Mouse (Mus musculus): ENCODE data around the gene Il5.
A peak's percentile ranks its signal among the peaks of the same experiment; 100 is the strongest.

Il5 gene

DNA sequence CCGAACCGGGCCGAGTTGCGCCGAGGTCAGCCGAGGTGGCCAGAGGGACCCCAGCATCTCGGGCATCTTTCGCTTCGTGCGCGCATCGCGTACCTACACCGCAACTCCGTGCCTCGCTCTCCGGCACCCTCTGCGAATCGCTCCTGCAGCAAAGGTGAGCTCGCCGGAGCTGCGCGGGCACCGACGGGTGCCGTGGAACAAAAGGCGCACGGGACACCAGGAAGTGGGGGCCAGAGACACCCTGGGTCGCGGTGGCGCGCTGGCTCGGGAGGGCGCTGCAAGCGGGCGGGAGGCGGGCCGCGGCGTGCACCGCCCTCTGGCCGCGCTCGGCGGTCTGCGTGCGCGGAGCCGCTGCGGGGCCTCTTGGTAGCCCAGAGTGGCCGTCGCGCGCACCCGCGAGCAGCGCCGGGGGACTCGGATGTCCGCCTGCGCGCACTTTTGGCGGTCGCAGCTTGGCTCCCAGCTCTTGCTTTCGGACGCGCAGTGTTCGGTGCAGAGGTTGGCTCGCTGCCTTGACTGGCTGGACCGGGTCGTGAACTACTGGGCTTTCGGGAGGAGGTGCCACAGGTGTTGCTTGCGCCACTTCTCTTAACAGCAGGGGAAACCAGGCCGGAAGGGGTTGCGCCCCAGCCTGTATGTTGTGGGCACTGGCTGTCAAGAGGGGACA, 49.7 kb downstream of the Il5 start:
- peaks cover 43% of the 10 kb centered on the region for H3K36me3 ChIP-seq (ENCODE audit: insufficient read depth, low read length)
- peaks cover 85% of the 10 kb centered on the region for H3K4me1 ChIP-seq (replicated peaks; ENCODE audit: low read depth, low read length)
- no peaks in the 10 kb centered on the region for H3K9me3 ChIP-seq (ENCODE audit: low read length)
- 0 out of 2 replicates have a peak, but pooled peaks cover 2% of the 10 kb centered on the region for H3K27me3 ChIP-seq (ENCODE audit: insufficient read depth, low read length)
- H3K4me3 ChIP-seq (replicated peaks; ENCODE audit: low read length) = peak overlapping the region; percentile 96
- TF ChIP-seq POU5F1 (IDR thresholded peaks at IDR 0.05; ENCODE audit: borderline replicate concordance, low read length) (no peak), CTCF (conservative IDR thresholded peaks at IDR 0.05; ENCODE audit: low read length) (no peak), NANOG (IDR thresholded peaks at IDR 0.05; ENCODE audit: borderline replicate concordance, low read length) (no peak)

DNA sequence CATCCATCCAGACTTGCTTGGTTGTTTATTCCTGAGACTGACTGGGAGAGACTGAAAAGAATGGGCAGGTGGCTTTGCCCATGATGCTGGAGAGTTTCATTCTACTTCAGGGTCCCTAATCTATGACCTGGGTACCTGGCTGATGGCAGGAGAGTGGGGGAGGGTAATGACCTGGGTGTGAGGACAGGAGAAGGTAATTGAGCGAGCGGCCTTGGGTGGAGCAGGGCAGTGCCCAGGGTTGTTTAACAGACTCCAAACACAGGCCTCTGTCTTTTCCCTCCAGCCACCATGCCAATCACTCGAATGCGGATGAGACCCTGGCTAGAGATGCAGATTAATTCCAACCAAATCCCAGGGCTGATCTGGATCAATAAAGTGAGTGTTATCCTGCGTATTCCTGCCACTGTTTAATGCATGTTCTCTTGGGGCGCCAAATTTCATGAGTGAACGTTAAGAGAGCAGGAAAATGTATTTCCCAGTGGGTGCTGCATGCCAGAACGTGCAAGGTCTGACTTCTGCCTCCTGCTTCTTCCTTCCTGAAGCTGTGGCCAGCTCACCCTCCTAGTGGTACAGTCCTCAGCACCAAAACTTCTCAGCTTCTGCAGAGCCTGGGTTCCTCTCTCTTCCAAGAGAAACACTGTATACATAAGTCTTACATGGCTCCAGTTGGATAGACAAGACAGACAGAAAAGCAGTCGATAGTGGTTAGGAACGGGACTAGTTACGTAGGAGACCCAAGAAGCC, 50.6 kb downstream of the Il5 start:
- H3K27me3 ChIP-seq (ENCODE audit: insufficient read depth, low read length) = 0 out of 2 replicates have a peak, but pooled peaks cover 2% of the 10 kb centered on the region
- TF ChIP-seq CTCF (conservative IDR thresholded peaks at IDR 0.05; ENCODE audit: low read length) (no peak), POU5F1 (IDR thresholded peaks at IDR 0.05; ENCODE audit: borderline replicate concordance, low read length) (no peak), NANOG (IDR thresholded peaks at IDR 0.05; ENCODE audit: borderline replicate concordance, low read length) (no peak)
- H3K4me1 ChIP-seq (replicated peaks; ENCODE audit: low read depth, low read length) = peaks cover 84% of the 10 kb centered on the region
- peaks cover 52% of the 10 kb centered on the region for H3K36me3 ChIP-seq (ENCODE audit: insufficient read depth, low read length)
- peak overlapping the region; percentile 96 for H3K4me3 ChIP-seq (replicated peaks; ENCODE audit: low read length)
- no peaks in the 10 kb centered on the region for H3K9me3 ChIP-seq (ENCODE audit: low read length)

DNA sequence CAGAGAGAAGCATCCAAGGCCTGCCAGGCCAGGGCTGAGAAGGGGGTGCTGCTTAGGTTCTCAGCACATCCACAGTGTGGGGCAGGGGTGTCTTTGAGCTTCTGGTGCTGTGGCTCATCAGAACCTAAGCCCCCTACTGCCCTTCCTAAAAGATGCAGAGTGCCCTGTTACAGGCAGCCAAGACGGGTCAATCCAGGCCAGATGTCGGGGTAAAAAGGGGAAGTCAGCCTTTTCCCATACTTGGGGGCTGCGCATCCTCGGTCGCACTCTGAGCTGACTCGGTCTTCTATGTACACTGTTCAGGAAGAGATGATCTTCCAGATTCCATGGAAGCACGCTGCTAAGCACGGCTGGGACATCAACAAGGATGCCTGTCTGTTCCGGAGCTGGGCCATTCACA, 51.9 kb downstream of the Il5 start:
- H3K36me3 ChIP-seq (ENCODE audit: insufficient read depth, low read length) = peaks cover 66% of the 10 kb centered on the region
- H3K27me3 ChIP-seq (ENCODE audit: insufficient read depth, low read length) = 0 out of 2 replicates have a peak, but pooled peaks cover 2% of the 10 kb centered on the region
- no peaks in the 10 kb centered on the region for H3K9me3 ChIP-seq (ENCODE audit: low read length)
- no peak overlapping the region for H3K4me3 ChIP-seq (replicated peaks; ENCODE audit: low read length)
- H3K4me1 ChIP-seq (replicated peaks; ENCODE audit: low read depth, low read length) = peaks cover 85% of the 10 kb centered on the region
- no peak for TF ChIP-seq POU5F1 (IDR thresholded peaks at IDR 0.05; ENCODE audit: borderline replicate concordance, low read length)

DNA sequence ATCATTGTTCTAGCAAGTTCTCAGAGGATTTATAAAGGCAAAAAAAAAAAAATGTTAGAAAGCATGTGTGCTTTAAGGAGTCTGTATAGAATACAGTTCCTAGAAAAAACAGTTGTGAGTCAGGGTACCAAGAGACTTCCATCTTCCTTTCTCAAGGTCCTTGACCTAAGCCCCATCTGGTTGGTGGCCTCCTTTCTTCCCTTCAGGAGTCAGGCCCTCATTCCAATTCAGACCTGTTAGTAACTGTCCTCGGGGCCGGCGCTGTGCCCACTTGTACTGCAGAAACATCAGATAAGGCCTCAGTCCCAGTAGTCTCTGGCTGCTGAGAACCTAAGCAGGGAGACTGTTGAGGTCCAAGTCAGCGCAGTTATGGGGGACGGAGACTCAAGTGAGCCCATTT, 52.5 kb downstream of the Il5 start, which contains the start of gene Gm17334:
Gene Gm17334, minus strand, starts transcription at position 101 of the 400 bp plus-strand sequence.
- TF ChIP-seq NANOG (IDR thresholded peaks at IDR 0.05; ENCODE audit: borderline replicate concordance, low read length) = no peak
- no peak for TF ChIP-seq POU5F1 (IDR thresholded peaks at IDR 0.05; ENCODE audit: borderline replicate concordance, low read length)
- no peak for TF ChIP-seq CTCF (conservative IDR thresholded peaks at IDR 0.05; ENCODE audit: low read length)
- Histone ChIP-seq H3K4me1 (replicated peaks; ENCODE audit: low read depth, low read length) (peaks cover 89% of the 10 kb centered on the region), H3K4me3 (replicated peaks; ENCODE audit: low read length) (no peak within 1 kb of the TSS), H3K9me3 (ENCODE audit: low read length) (no peaks in the 10 kb centered on the region), H3K36me3 (ENCODE audit: insufficient read depth, low read length) (peaks cover 71% of the 10 kb centered on the region), H3K27me3 (ENCODE audit: insufficient read depth, low read length) (0 out of 2 replicates have a peak, but pooled peaks cover 2% of the 10 kb centered on the region)

DNA sequence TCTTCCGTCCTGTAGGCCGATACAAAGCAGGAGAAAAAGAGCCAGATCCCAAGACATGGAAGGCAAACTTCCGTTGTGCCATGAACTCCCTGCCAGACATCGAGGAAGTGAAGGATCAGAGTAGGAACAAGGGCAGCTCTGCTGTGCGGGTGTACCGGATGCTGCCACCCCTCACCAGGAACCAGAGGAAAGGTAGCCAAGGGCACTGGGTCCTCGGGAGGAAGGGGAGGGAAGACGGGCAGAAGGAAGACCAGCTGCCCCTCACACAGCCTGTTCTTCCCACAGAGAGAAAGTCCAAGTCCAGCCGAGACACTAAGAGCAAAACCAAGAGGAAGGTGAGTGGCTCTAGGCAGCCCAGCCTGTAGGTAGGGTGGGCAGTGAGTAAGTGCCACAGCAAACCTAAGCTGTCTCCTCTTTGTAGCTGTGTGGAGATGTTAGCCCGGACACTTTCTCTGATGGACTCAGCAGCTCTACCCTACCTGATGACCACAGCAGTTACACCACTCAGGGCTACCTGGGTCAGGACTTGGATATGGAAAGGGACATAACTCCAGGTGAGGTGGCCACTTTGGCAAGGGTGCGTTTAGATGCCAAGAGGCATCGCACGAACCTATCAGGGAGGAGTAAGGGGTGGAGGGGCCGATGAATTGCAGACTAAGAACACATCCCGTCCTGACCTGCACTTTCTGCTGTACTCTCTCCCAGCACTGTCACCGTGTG, 53.2 kb downstream of the Il5 start:
- Histone ChIP-seq H3K4me1 (replicated peaks; ENCODE audit: low read depth, low read length) (peaks cover 89% of the 10 kb centered on the region), H3K27me3 (ENCODE audit: insufficient read depth, low read length) (0 out of 2 replicates have a peak, but pooled peaks cover 2% of the 10 kb centered on the region), H3K36me3 (ENCODE audit: insufficient read depth, low read length) (peaks cover 78% of the 10 kb centered on the region), H3K4me3 (replicated peaks; ENCODE audit: low read length) (no peak overlapping the region), H3K9me3 (ENCODE audit: low read length) (no peaks in the 10 kb centered on the region)
- TF ChIP-seq CTCF (conservative IDR thresholded peaks at IDR 0.05; ENCODE audit: low read length) (no peak), NANOG (IDR thresholded peaks at IDR 0.05; ENCODE audit: borderline replicate concordance, low read length) (no peak), POU5F1 (IDR thresholded peaks at IDR 0.05; ENCODE audit: borderline replicate concordance, low read length) (no peak)
